Mouse (Mus musculus): ENCODE measurements around the gene Immp2l.
"Not testable (repeated sequence)": the region's sequence is repeated elsewhere in the genome, so short reads cannot be mapped to it uniquely, and the experiment has no call there.

Immp2l gene

GRCm38 (mm10) chr12:41023511-41024421 is at the start of gene Immp2l:
Immp2l (plus strand) TSS chr12:41024090.
- peak; percentile 70 for DNase-seq (ENCODE audit: low read depth, low spot score)

GRCm38 (mm10) chr12:40978719-40979500 is 45.0 kb upstream of the Immp2l start:
- no peak for DNase-seq (ENCODE audit: low read depth, low spot score)

- peak; percentile 3 for DNase-seq (ENCODE audit: low read depth, low spot score)
Measured at GRCm38 (mm10) chr12:40979716-40980115, 44.2 kb upstream of the Immp2l start.

GRCm38 (mm10) chr12:40980160-40980559 is 43.7 kb upstream of the Immp2l start:
- DNase-seq (ENCODE audit: low read depth, low spot score), result no peak

GRCm38 (mm10) chr12:40983021-40983420 is 40.9 kb upstream of the Immp2l start:
- no peak for DNase-seq (ENCODE audit: low read depth, low spot score)

- DNase-seq (ENCODE audit: low read depth, low spot score), result no peak
Measured at GRCm38 (mm10) chr12:40984735-40985134, 39.2 kb upstream of the Immp2l start.

- no peak for DNase-seq (ENCODE audit: low read depth, low spot score)
Measured at GRCm38 (mm10) chr12:40985791-40986190, 38.1 kb upstream of the Immp2l start.

GRCm38 (mm10) chr12:40988311-40989065 is 35.4 kb upstream of the Immp2l start:
- DNase-seq (ENCODE audit: low read depth, low spot score), result no peak

GRCm38 (mm10) chr12:40991647-40992046 is 32.2 kb upstream of the Immp2l start:
- no peak for DNase-seq (ENCODE audit: low read depth, low spot score)

- DNase-seq (ENCODE audit: low read depth, low spot score), result not testable (repeated sequence)
Measured at GRCm38 (mm10) chr12:40992237-40992636, 31.7 kb upstream of the Immp2l start.

GRCm38 (mm10) chr12:40994846-40995245 is 29.0 kb upstream of the Immp2l start:
- no peak for DNase-seq (ENCODE audit: low read depth, low spot score)

GRCm38 (mm10) chr12:40995618-40996370 is 28.1 kb upstream of the Immp2l start:
- DNase-seq (ENCODE audit: low read depth, low spot score), result no peak

- DNase-seq (ENCODE audit: low read depth, low spot score), result no peak
Measured at GRCm38 (mm10) chr12:41022516-41022915, 1.4 kb upstream of the Immp2l start.

- DNase-seq (ENCODE audit: low read depth, low spot score), result no peak
Measured at GRCm38 (mm10) chr12:41024512-41024911, 622 bp downstream of the Immp2l start.

GRCm38 (mm10) chr12:41027485-41027884 is 3.6 kb downstream of the Immp2l start:
- no peak for DNase-seq (ENCODE audit: low read depth, low spot score)

- no peak for DNase-seq (ENCODE audit: low read depth, low spot score)
Measured at GRCm38 (mm10) chr12:41031119-41031518, 7.2 kb downstream of the Immp2l start.

- no peak for DNase-seq (ENCODE audit: low read depth, low spot score)
Measured at GRCm38 (mm10) chr12:41033196-41033595, 9.3 kb downstream of the Immp2l start.

GRCm38 (mm10) chr12:41039834-41040233 is 15.9 kb downstream of the Immp2l start:
- no peak for DNase-seq (ENCODE audit: low read depth, low spot score)

- DNase-seq (ENCODE audit: low read depth, low spot score), result no peak
Measured at GRCm38 (mm10) chr12:41041737-41042136, 17.8 kb downstream of the Immp2l start.

GRCm38 (mm10) chr12:41044493-41045132 is 20.7 kb downstream of the Immp2l start:
- no peak for DNase-seq (ENCODE audit: low read depth, low spot score)

All from brain, embryonic 18.5 days (tissue).